Mouse (Mus musculus) liver, embryonic 14.5 days (tissue): ENCODE data around the gene Adipor2. TPM values are rescaled to one million over a fixed set of nuclear protein-coding genes. Genes with fewer than 3 reads are reported as not detected.
A peak's percentile ranks its signal among the peaks of the same experiment; 100 is the strongest.

Source experiments
- ATAC-seq: fragments of 200-750 bp; cut with Nextera tagmentation; 2 replicates; pipeline ENCODE4 v1.8.0; 2017; ENCODE audit warnings: moderate number of reproducible peaks, mild to moderate bottlenecking, moderate library complexity; ENCODE audit not compliant: insufficient read depth
- DNase-seq, 3 experiments: peaks; one replicate each; pipeline ENCODE4 v3.0.0-alpha.2; 2012 to 2013; ENCODE audit warnings: low read depth in 3 of 3, low spot score in 3 of 3
- H3K27ac ChIP-seq: fragments of 300-500 bp; sonication (generic); 2 replicates; pipeline ENCODE4 v1.5.1; 2014; ENCODE audit warnings: moderate library complexity, mild to moderate bottlenecking, control low read depth, inconsistent platforms
- H3K27me3 ChIP-seq: fragments of 300-500 bp; sonication (generic); 2 replicates; pipeline ENCODE4 v1.6.1; 2014; ENCODE audit warnings: mild to moderate bottlenecking, low read length, moderate library complexity; ENCODE audit not compliant: control insufficient read depth, insufficient read depth
- H3K36me3 ChIP-seq: fragments of 300-500 bp; sonication (generic); replicated peaks from 2 replicates; pipeline ENCODE4 v1.6.1; 2014; ENCODE audit warnings: low read depth; ENCODE audit not compliant: control insufficient read depth, insufficient read depth
- H3K4me1 ChIP-seq, 2 experiments: fragments of 200-500 bp in 1 of 2; fragments of 300-500 bp in 1 of 2; sonication (generic) in 1 of 2; replicated peaks; 2 replicates each; pipeline ENCODE4 v1.6.1; 2012 to 2014; ENCODE audit warnings: antibody characterized with exemption in 1 of 2, inconsistent platforms in 1 of 2, low read length in 1 of 2; ENCODE audit not compliant: control insufficient read depth in 2 of 2, insufficient read depth in 2 of 2
- H3K4me2 ChIP-seq: fragments of 300-500 bp; sonication (generic); 2 replicates; pipeline ENCODE4 v1.6.1; 2014; ENCODE audit warnings: low read depth, mild to moderate bottlenecking, control low read depth, moderate library complexity
- H3K4me3 ChIP-seq, 2 experiments: fragments of 200-500 bp in 1 of 2; fragments of 300-500 bp in 1 of 2; sonication (generic) in 1 of 2; 2 replicates each; pipeline ENCODE4 v1.5.1; 2012 to 2014; ENCODE audit warnings: low read depth in 2 of 2, low read length in 2 of 2, mild to moderate bottlenecking in 2 of 2, control low read depth in 1 of 2, inconsistent platforms in 1 of 2, moderate library complexity in 1 of 2; ENCODE audit not compliant: insufficient read depth in 1 of 2
- H3K9ac ChIP-seq: fragments of 300-500 bp; sonication (generic); replicated peaks from 2 replicates; pipeline ENCODE4 v1.6.1; 2014; ENCODE audit warnings: mild to moderate bottlenecking, control low read depth, moderate library complexity
- H3K9me3 ChIP-seq: fragments of 300-500 bp; sonication (generic); 2 replicates; pipeline ENCODE4 v1.6.1; 2016; ENCODE audit warnings: low read length, mixed read lengths; ENCODE audit not compliant: control insufficient read depth
- CTCF ChIP-seq: IDR thresholded peaks from 2 replicates; pipeline ENCODE4 v1.5.1; 2016; ENCODE audit warnings: antibody characterized with exemption, low read depth, control low read depth
- EP300 ChIP-seq: IDR thresholded peaks from 2 replicates; pipeline ENCODE4 v1.6.1; 2016; ENCODE audit warnings: antibody characterized with exemption, low read depth
- WGBS: fragments of 180-500 bp; shearing (Covaris S2); extraction: QIAGEN DNeasy Blood & Tissue Kit; methylation state at CpG from one replicate; pipeline ENCODE4 v1.1.7; 2014; ENCODE audit not compliant: insufficient replicate concordance; 5-methylcytosine and 5-hydroxymethylcytosine counted together
- polyA plus RNA-seq, 2 experiments: library from polyadenylated mRNA; depleted of rRNA in 1 of 2; stranded (reverse) in 1 of 2; unstranded in 1 of 2; fragments of >200 nt; fragmentation: Nextera tagmentation in 1 of 2; extraction: Ambion mirVana in 1 of 2; gene quantifications; 2 replicates each; pipeline versions ENCODE4 v1.2.1 to v1.2.3; 2012 to 2014

Gene Adipor2
- polyA plus RNA-seq, 2 experiments, result 17.7 to 18.4 TPM

DNA sequence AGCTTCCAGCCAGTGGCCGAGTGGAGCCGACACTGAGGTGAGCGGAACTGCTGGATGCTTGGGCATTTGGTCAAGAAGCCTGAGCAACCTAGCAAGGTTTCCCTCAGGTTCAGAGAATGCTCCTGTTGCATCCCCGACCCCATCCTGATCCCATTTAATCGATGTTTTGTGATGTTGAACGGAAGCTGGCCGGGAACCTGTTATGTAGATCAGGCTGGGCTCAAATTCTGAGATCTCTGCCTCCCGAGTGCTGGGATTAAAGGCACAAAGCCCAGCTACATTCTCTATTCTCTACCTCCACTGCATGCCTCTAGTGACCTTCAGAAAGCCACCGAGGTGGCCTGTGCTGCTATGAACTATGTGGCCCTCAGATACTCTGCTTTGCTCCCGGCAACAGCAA, 92.7 kb downstream of the Adipor2 start:
- TF ChIP-seq EP300, result no peak
- TF ChIP-seq CTCF, result no peak
- Histone ChIP-seq H3K36me3 (no peaks in the 10 kb centered on the region), H3K27me3 (peaks cover 7% of the 10 kb centered on the region), H3K4me2 (no peak overlapping the region), H3K4me3 (no peak overlapping the region), H3K9ac (no peak overlapping the region), H3K27ac (no peak overlapping the region), H3K4me1 (no peaks in the 10 kb centered on the region), H3K9me3 (no peaks in the 10 kb centered on the region)
- no peak for ATAC-seq
- 54% methylated on average over 10 of the region's 10 CpGs for WGBS
- no peak for DNase-seq

DNA sequence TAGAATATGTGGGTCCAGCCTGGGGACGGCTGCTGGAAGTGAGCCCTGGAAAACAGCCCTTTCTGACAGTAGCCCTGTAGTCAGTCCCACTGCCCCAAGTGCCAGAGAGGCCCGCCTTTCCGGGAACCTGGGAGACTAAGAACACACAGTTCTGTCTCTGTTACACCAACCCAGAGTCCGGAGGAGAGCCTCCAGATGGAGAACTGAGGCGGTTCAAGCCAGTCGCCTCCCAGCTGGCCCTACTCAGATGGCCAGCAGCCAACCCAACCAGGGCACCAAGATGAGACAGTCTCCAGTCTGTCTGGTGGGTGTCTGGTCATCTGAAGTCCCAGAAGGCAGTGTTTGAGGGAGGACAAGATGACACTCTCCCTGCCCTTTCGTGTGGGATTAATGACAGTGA, 95.8 kb downstream of the Adipor2 start:
- TF ChIP-seq CTCF (no peak), EP300 (no peak)
- Histone ChIP-seq H3K36me3 (no peaks in the 10 kb centered on the region), H3K4me3 (no peak overlapping the region), H3K27ac (no peak overlapping the region), H3K4me1 (no peaks in the 10 kb centered on the region), H3K4me2 (no peak overlapping the region), H3K27me3 (no peaks in the 10 kb centered on the region), H3K9me3 (no peaks in the 10 kb centered on the region), H3K9ac (no peak overlapping the region)
- ATAC-seq (no peak), DNase-seq (no peak)
- 66% methylated on average over 7 of the region's 7 CpGs for WGBS

DNA sequence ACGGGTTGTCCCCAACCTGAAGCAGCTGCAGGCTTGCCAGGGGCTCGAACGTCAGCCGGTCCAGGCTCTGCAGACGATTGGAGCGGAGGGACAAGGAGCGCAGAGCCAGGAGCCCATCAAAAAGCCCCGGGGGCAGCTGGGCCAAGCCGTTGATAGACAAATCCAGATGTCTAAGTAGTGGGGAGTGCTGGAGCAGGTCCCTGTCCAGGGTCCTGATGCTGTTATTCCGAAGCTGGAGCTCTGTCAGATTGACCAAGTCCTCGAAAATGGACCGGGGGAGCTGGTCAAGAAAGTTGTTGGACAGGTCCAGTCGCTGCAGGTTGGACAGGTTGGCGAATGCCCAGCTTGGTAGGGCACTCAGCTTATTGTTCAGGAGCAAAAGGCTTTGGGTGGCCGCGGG, 97.0 kb downstream of the Adipor2 start:
- no peaks in the 10 kb centered on the region for H3K9me3 ChIP-seq
- no peak for DNase-seq
- H3K36me3 ChIP-seq, result no peaks in the 10 kb centered on the region
- no peaks in the 10 kb centered on the region for H3K4me1 ChIP-seq
- no peak for TF ChIP-seq EP300
- TF ChIP-seq CTCF, result no peak
- H3K27me3 ChIP-seq, result no peaks in the 10 kb centered on the region
- H3K27ac ChIP-seq, result no peak overlapping the region
- no peak overlapping the region for H3K4me2 ChIP-seq
- WGBS, result 38% methylated on average over 16 of the region's 16 CpGs
- no peak overlapping the region for H3K9ac ChIP-seq
- ATAC-seq, result no peak
- no peak overlapping the region for H3K4me3 ChIP-seq

DNA sequence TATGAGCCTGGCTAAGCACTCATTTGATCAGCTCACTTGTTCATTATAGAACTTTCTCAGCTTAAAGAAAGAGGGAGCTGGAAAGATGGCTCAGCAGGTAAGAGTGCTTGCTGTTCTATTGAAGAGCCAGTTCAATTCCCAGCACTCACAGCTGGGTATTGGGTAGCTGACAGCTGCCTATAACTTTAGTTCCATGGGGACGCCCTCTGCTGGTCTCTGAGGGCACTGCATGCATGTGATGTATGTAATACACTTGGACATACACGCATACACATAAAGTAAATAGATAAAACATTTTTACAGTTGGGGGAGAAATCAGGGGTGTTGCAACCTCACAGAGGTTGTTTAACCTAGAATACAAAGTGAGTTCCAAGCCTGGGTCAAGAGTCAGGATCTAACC, 98.1 kb downstream of the Adipor2 start:
- no peak for ATAC-seq

DNA sequence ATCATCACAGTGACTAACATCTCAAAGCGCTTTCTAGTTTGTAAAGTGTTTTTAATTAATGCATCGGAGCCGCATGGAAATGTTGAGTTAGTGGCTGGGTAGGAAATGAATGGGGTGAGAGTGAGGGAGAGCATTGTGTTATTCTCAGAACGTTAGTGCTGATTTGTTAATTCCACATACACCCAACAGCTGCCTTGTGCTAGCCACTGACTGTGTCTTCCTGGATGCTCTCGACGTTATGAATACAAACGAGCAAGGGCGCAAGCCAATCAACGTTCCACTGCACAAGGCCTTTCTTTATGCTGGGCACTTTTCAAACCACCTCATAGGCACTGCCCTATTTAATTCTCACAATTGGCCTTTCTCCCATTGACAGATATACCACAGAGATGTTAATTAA, 98.8 kb downstream of the Adipor2 start:
- DNase-seq (no peak), ATAC-seq (no peak)
- no peak for TF ChIP-seq EP300
- TF ChIP-seq CTCF, result no peak
- H3K4me1 ChIP-seq, result no peaks in the 10 kb centered on the region
- no peak overlapping the region for H3K27ac ChIP-seq
- H3K9ac ChIP-seq, result no peak overlapping the region
- H3K4me2 ChIP-seq, result no peak overlapping the region
- no peaks in the 10 kb centered on the region for H3K36me3 ChIP-seq
- no peak overlapping the region for H3K4me3 ChIP-seq
- H3K9me3 ChIP-seq, result no peaks in the 10 kb centered on the region
- 83% methylated on average over 9 of the region's 9 CpGs for WGBS
- H3K27me3 ChIP-seq, result no peaks in the 10 kb centered on the region

More for the DNA sequence above, 98.1 kb downstream of the Adipor2 start:
- Histone ChIP-seq H3K27ac (no peak overlapping the region), H3K9ac (no peak overlapping the region), H3K27me3 (no peaks in the 10 kb centered on the region), H3K4me3 (no peak overlapping the region), H3K36me3 (no peaks in the 10 kb centered on the region), H3K9me3 (no peaks in the 10 kb centered on the region), H3K4me2 (no peak overlapping the region), H3K4me1 (no peaks in the 10 kb centered on the region)
- TF ChIP-seq EP300, result no peak
- peak; percentile 50 for TF ChIP-seq CTCF
- DNase-seq, result no peak
- 40% methylated on average over 2 of the region's 2 CpGs for WGBS
